Mouse (Mus musculus): Measurements from ENCODE around the gene Arhgap27. TPM values are rescaled to one million over a fixed set of nuclear protein-coding genes. Genes with fewer than 3 reads are reported as not detected.

The Arhgap27 gene
- total and polyA plus RNA-seq, 3 experiments = 6.3 to 15.0 TPM; not detected in 1

- peak; percentile 60 for DNase-seq (ENCODE audit: low read depth, low spot score)
- Histone ChIP-seq H3K36me3 (ENCODE audit: control insufficient read depth in 1 of 2, insufficient read depth in 2 of 2, low read length in 2 of 2) (peaks cover 3 to 8% of the 10 kb centered on the region in 2 experiments; a peak in 3 of 4 replicates), H3K4me1 (ENCODE audit: control insufficient read depth in 1 of 2, insufficient read depth in 2 of 2, low read length in 2 of 2) (0 out of 4 replicates have a peak, but pooled peaks cover 0 to 3% of the 10 kb centered on the region in 2 experiments), H3K9me3 (replicated peaks; ENCODE audit: insufficient read depth, low read length) (no peaks in the 10 kb centered on the region), H3K27me3 (ENCODE audit: control insufficient read depth in 1 of 2, insufficient read depth in 2 of 2, low read length in 2 of 2) (no peaks in the 10 kb centered on the region), H3K9ac (ENCODE audit: control insufficient read depth, low read depth, low read length, poor library complexity, severe bottlenecking) (no peak overlapping the region), H3K4me3 (ENCODE audit: control insufficient read depth in 1 of 2, insufficient read depth in 1 of 2, low read depth in 2 of 2, low read length in 2 of 2) (no peak overlapping the region), H3K79me2 (ENCODE audit: control insufficient read depth, insufficient read depth, low read length, poor library complexity) (no peaks in the 10 kb centered on the region), H3K27ac (ENCODE audit: control insufficient read depth, low read depth, low read length) (no peak overlapping the region)
- TF ChIP-seq SMC3 (IDR thresholded peaks at IDR 0.05; ENCODE audit: low read depth, low read length) = peak; percentile 54
- TF ChIP-seq CTCF (IDR thresholded peaks at IDR 0.05 in 2 of 3, conservative IDR thresholded peaks at IDR 0.05 in 1 of 3; ENCODE audit: control insufficient read depth in 1 of 3, insufficient read depth in 1 of 3, low read depth in 2 of 3, low read length in 3 of 3, poor library complexity in 1 of 3, severe bottlenecking in 1 of 3) = peak; percentile 73 to 78 (median 77)
- TF ChIP-seq RAD21 (IDR thresholded peaks at IDR 0.05; ENCODE audit: low read depth, low read length) = peak; percentile 33
- no peak for TF ChIP-seq ETS1 (IDR thresholded peaks at IDR 0.05; ENCODE audit: low read depth, low read length)
Observed at GRCm38 (mm10) chr11:103402198-103402597, 38.7 kb upstream of the Arhgap27 start.

GRCm38 (mm10) chr11:103399986-103400385 lies 36.5 kb upstream of the Arhgap27 start:
- H3K4me1 ChIP-seq (ENCODE audit: control insufficient read depth in 1 of 2, insufficient read depth in 2 of 2, low read length in 2 of 2) = 0 out of 4 replicates have a peak, but pooled peaks cover 0 to 3% of the 10 kb centered on the region in 2 experiments
- no peaks in the 10 kb centered on the region for H3K79me2 ChIP-seq (ENCODE audit: control insufficient read depth, insufficient read depth, low read length, poor library complexity)
- H3K27ac ChIP-seq (ENCODE audit: control insufficient read depth, low read depth, low read length) = peak overlapping the region; percentile 27; the same call in 1 of the 2 replicates
- DNase-seq (ENCODE audit: low read depth, low spot score) = peak; percentile 33
- no peak overlapping the region for H3K4me3 ChIP-seq (ENCODE audit: control insufficient read depth in 1 of 2, insufficient read depth in 1 of 2, low read depth in 2 of 2, low read length in 2 of 2)
- no peak overlapping the region for H3K9ac ChIP-seq (ENCODE audit: control insufficient read depth, low read depth, low read length, poor library complexity, severe bottlenecking)
- H3K9me3 ChIP-seq (replicated peaks; ENCODE audit: insufficient read depth, low read length) = no peaks in the 10 kb centered on the region
- no peaks in the 10 kb centered on the region for H3K27me3 ChIP-seq (ENCODE audit: control insufficient read depth in 1 of 2, insufficient read depth in 2 of 2, low read length in 2 of 2)
- H3K36me3 ChIP-seq (ENCODE audit: control insufficient read depth in 1 of 2, insufficient read depth in 2 of 2, low read length in 2 of 2) = peaks cover 3 to 12% of the 10 kb centered on the region in 2 experiments; a peak in 3 of 4 replicates
- no peak for TF ChIP-seq MYB (IDR thresholded peaks at IDR 0.05; ENCODE audit: low read depth, low read length)
- TF ChIP-seq TAL1 (IDR thresholded peaks at IDR 0.05; ENCODE audit: low read length) = no peak
- TF ChIP-seq ELF1 (IDR thresholded peaks at IDR 0.05; ENCODE audit: low read depth, low read length) = no peak
- TF ChIP-seq ZC3H11A (IDR thresholded peaks at IDR 0.05; ENCODE audit: low read depth, low read length) = no peak
- TF ChIP-seq GATA1 (IDR thresholded peaks at IDR 0.05; ENCODE audit: low read depth, low read length) = no peak
- TF ChIP-seq TBP (IDR thresholded peaks at IDR 0.05; ENCODE audit: low read depth, low read length) = no peak
- 0 out of 2 replicates have a peak, but pooled peaks have one; percentile 42 for TF ChIP-seq RCOR1 (IDR thresholded peaks at IDR 0.05; ENCODE audit: low read depth, low read length)
- TF ChIP-seq NRF1 (IDR thresholded peaks at IDR 0.05; ENCODE audit: insufficient read depth, low read depth, low read length, poor library complexity, severe bottlenecking) = no peak
- no peak for TF ChIP-seq SMC3 (IDR thresholded peaks at IDR 0.05; ENCODE audit: low read depth, low read length)
- 0 out of 2 replicates have a peak, but pooled peaks have one; percentile 38 for TF ChIP-seq ETS1 (IDR thresholded peaks at IDR 0.05; ENCODE audit: low read depth, low read length)
- no peak; the same call in 1 of the 2 replicates for TF ChIP-seq SIN3A (IDR thresholded peaks at IDR 0.05; ENCODE audit: low read length)
- peak in 1 of 2 experiments; percentile 20; a peak in 1 of 4 replicates for TF ChIP-seq EP300 (IDR thresholded peaks at IDR 0.05; ENCODE audit: low read depth in 1 of 2, low read length in 2 of 2)
- TF ChIP-seq MAX (IDR thresholded peaks at IDR 0.05; ENCODE audit: low read length) = peak; percentile 62
- no peak for TF ChIP-seq POLR2AphosphoS2 (IDR thresholded peaks at IDR 0.05; ENCODE audit: low read length)
- TF ChIP-seq MAZ (IDR thresholded peaks at IDR 0.05; ENCODE audit: low read depth, low read length) = no peak
- peak; percentile 44; the same call in 1 of the 2 replicates for TF ChIP-seq BHLHE40 (IDR thresholded peaks at IDR 0.05; ENCODE audit: borderline replicate concordance, low read depth, low read length)
- no peak for TF ChIP-seq MEF2A (IDR thresholded peaks at IDR 0.05; ENCODE audit: extremely low read depth, insufficient replicate concordance, low read depth, low read length, poor library complexity, severe bottlenecking)
- TF ChIP-seq GABPA (IDR thresholded peaks at IDR 0.05; ENCODE audit: low read depth, low read length) = no peak
- no peak for TF ChIP-seq HCFC1 (IDR thresholded peaks at IDR 0.05; ENCODE audit: low read depth, low read length)
- TF ChIP-seq UBTF (IDR thresholded peaks at IDR 0.05; ENCODE audit: borderline replicate concordance, insufficient read depth, low read depth, low read length) = no peak
- TF ChIP-seq KAT2A (conservative IDR thresholded peaks at IDR 0.05; ENCODE audit: low read depth, low read length) = no peak
- no peak for TF ChIP-seq CHD1 (IDR thresholded peaks at IDR 0.05; ENCODE audit: low read depth, low read length)
- no peak for TF ChIP-seq E2F4 (IDR thresholded peaks at IDR 0.05; ENCODE audit: borderline replicate concordance, low read depth, low read length)
- no peak for TF ChIP-seq POLR2A (IDR thresholded peaks at IDR 0.05; ENCODE audit: control insufficient read depth in 1 of 2, insufficient read depth in 1 of 2, low read depth in 1 of 2, low read length in 2 of 2, poor library complexity in 1 of 2)
- TF ChIP-seq RAD21 (IDR thresholded peaks at IDR 0.05; ENCODE audit: low read depth, low read length) = no peak
- no peak for TF ChIP-seq POLR2AphosphoS5 (IDR thresholded peaks at IDR 0.05; ENCODE audit: borderline replicate concordance, low read depth, low read length)
- TF ChIP-seq CHD2 (IDR thresholded peaks at IDR 0.05; ENCODE audit: low read length) = no peak
- no peak for TF ChIP-seq CTCF (IDR thresholded peaks at IDR 0.05 in 2 of 3, conservative IDR thresholded peaks at IDR 0.05 in 1 of 3; ENCODE audit: control insufficient read depth in 1 of 3, insufficient read depth in 1 of 3, low read depth in 2 of 3, low read length in 3 of 3, poor library complexity in 1 of 3, severe bottlenecking in 1 of 3)
- TF ChIP-seq MYC (IDR thresholded peaks at IDR 0.05; ENCODE audit: low read depth, low read length) = no peak
- TF ChIP-seq NELFE (IDR thresholded peaks at IDR 0.05; ENCODE audit: low read depth, low read length) = no peak

Data from MEL (cell line).